Mouse (Mus musculus): ENCODE measurements at regions not wholly inside any gene's neighbourhood (a gene's known extent, or its start where the extent isn't known, plus 50 kb on each side); places are given as distances from the start of the nearest gene placed in this dataset.

DNA sequence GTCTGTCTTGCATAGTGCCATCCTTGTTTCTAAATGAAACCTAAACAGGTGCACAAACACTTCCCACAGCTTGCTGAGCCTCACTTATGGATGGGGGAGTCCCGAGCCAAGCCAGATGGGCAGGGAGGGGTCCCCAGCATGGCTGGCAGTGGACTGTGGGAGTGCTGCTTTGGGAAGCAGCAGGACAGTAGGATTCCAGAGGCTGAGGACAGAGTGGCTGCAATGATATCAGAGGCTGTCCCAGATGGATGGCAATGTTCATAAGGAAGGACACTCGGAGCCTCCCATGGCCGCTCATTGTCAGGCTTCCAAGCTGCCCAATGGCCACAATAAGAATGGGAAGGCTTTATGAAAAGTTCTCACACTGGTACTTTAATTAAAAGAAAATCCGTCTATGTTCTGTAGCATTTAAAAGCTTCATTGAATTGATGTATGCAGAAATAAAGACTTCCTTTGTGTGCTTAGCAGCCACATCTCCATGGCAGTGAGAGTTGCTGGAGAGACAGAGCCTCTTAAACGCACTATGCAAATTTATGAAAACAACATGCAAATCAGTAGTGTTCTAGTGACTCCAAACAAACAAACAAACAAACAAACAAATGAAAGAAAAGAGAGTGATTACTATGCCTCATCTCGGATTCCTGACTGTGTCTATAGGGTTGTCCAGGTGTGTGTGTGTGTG lies 287.2 kb upstream of the Kif2a start:
- TF ChIP-seq CTCF (conservative IDR thresholded peaks at IDR 0.05; ENCODE audit: low read length) (no peak), POU5F1 (IDR thresholded peaks at IDR 0.05; ENCODE audit: borderline replicate concordance, low read length) (no peak), NANOG (IDR thresholded peaks at IDR 0.05; ENCODE audit: borderline replicate concordance, low read length) (no peak)

All from E14TG2a.4 (cell line).